Mouse (Mus musculus): ENCODE data around the gene Gm26992.
"Not testable (repeated sequence)": the region's sequence is repeated elsewhere in the genome, so short reads cannot be mapped to it uniquely, and the experiment has no call there.

Gene Gm26992

GRCm38 (mm10) chrX:103421710-103422109, at the start of gene Gm26992:
Gm26992 (plus strand) TSS chrX:103422010.
- DNase-seq (ENCODE audit: low spot score): no peak

GRCm38 (mm10) chrX:103374250-103374649, 47.6 kb upstream of the Gm26992 start:
- no peak for DNase-seq (ENCODE audit: low spot score)

GRCm38 (mm10) chrX:103384528-103384927, 37.3 kb upstream of the Gm26992 start:
- DNase-seq (ENCODE audit: low spot score): no peak

- no peak for DNase-seq (ENCODE audit: low spot score)
These were observed 33.7 kb upstream of the Gm26992 start for GRCm38 (mm10) chrX:103388131-103388530.

- no peak for DNase-seq (ENCODE audit: low spot score)
These were observed 28.0 kb upstream of the Gm26992 start for GRCm38 (mm10) chrX:103393841-103394240.

- no peak for DNase-seq (ENCODE audit: low spot score)
These were observed 16.8 kb upstream of the Gm26992 start for GRCm38 (mm10) chrX:103405021-103405420.

GRCm38 (mm10) chrX:103414167-103414566, 7.6 kb upstream of the Gm26992 start, which contains the start of gene Tsx:
Tsx (plus strand) TSS chrX:103414467.
- DNase-seq (ENCODE audit: low spot score): no peak

GRCm38 (mm10) chrX:103427677-103428076, 5.9 kb downstream of the Gm26992 start:
- no peak for DNase-seq (ENCODE audit: low spot score)

- no peak for DNase-seq (ENCODE audit: low spot score)
These were observed 10.5 kb downstream of the Gm26992 start for GRCm38 (mm10) chrX:103432293-103432692.

- no peak for DNase-seq (ENCODE audit: low spot score)
These were observed 16.2 kb downstream of the Gm26992 start for GRCm38 (mm10) chrX:103438023-103438422.

- peak; percentile 49 for DNase-seq (ENCODE audit: low spot score)
These were observed 19.0 kb downstream of the Gm26992 start for GRCm38 (mm10) chrX:103440803-103441202.

- DNase-seq (ENCODE audit: low spot score): peak; percentile 56
These were observed 21.9 kb downstream of the Gm26992 start for GRCm38 (mm10) chrX:103443755-103444154.

- peak; percentile 74 for DNase-seq (ENCODE audit: low spot score)
These were observed 25.8 kb downstream of the Gm26992 start for GRCm38 (mm10) chrX:103447539-103448169.

- DNase-seq (ENCODE audit: low spot score): not testable (repeated sequence)
These were observed 26.6 kb downstream of the Gm26992 start for GRCm38 (mm10) chrX:103448429-103448828.

GRCm38 (mm10) chrX:103448943-103449722, 27.3 kb downstream of the Gm26992 start:
- not testable (repeated sequence) for DNase-seq (ENCODE audit: low spot score)

- DNase-seq (ENCODE audit: low spot score): no peak
These were observed 31.0 kb downstream of the Gm26992 start for GRCm38 (mm10) chrX:103452815-103453214.

GRCm38 (mm10) chrX:103460056-103460455, 38.2 kb downstream of the Gm26992 start:
- no peak for DNase-seq (ENCODE audit: low spot score)

- no peak for DNase-seq (ENCODE audit: low spot score)
These were observed 47.2 kb downstream of the Gm26992 start for GRCm38 (mm10) chrX:103468998-103469397.

GRCm38 (mm10) chrX:103472346-103472745, 50.5 kb downstream of the Gm26992 start:
- no peak for DNase-seq (ENCODE audit: low spot score)

- peak; percentile 76 for DNase-seq (ENCODE audit: low spot score)
These were observed 55.7 kb downstream of the Gm26992 start for GRCm38 (mm10) chrX:103477507-103477906.

- peak; percentile 77 for DNase-seq (ENCODE audit: low spot score)
These were observed 59.7 kb downstream of the Gm26992 start for GRCm38 (mm10) chrX:103481243-103482096.

- DNase-seq (ENCODE audit: low spot score): peak; percentile 18
These were observed 60.3 kb downstream of the Gm26992 start for GRCm38 (mm10) chrX:103482097-103482451.

Data from lung, postnatal 25 days (tissue).